Mouse (Mus musculus) stomach, postnatal 0 days (tissue): Measurements from ENCODE around the gene Lce1k. TPM values are rescaled to one million over a fixed set of nuclear protein-coding genes. Genes with fewer than 3 reads are reported as not detected.
"Not testable (repeated sequence)": the region's sequence is repeated elsewhere in the genome, so short reads cannot be mapped to it uniquely, and the experiment has no call there.

ENCODE experiments used
- ATAC-seq: fragments of 200-750 bp; cut with Nextera tagmentation; 2 replicates; pipeline ENCODE4 v1.8.0; 2017; ENCODE audit not compliant: low FRiP score, low TSS enrichment
- DNase-seq: peaks from one replicate; pipeline ENCODE4 v3.0.0-alpha.2; 2016; ENCODE audit warnings: low spot score
- H3K27ac ChIP-seq: fragments of 300-500 bp; sonication (generic); replicated peaks from 2 replicates; pipeline ENCODE4 v1.5.1; 2014; ENCODE audit warnings: mild to moderate bottlenecking, control low read depth
- H3K27me3 ChIP-seq: fragments of 300-500 bp; sonication (generic); 2 replicates; pipeline ENCODE4 v1.6.1; 2014; ENCODE audit warnings: low read length; ENCODE audit not compliant: control insufficient read depth, insufficient read depth
- H3K36me3 ChIP-seq: fragments of 300-500 bp; sonication (generic); 2 replicates; pipeline ENCODE4 v1.6.1; 2014; ENCODE audit warnings: low read length, mixed read lengths; ENCODE audit not compliant: control insufficient read depth, insufficient read depth
- H3K4me1 ChIP-seq: fragments of 300-500 bp; sonication (generic); replicated peaks from 2 replicates; pipeline ENCODE4 v1.6.1; 2014; ENCODE audit warnings: antibody characterized with exemption; ENCODE audit not compliant: control insufficient read depth, insufficient read depth
- H3K4me2 ChIP-seq: fragments of 300-500 bp; sonication (generic); replicated peaks from 2 replicates; pipeline ENCODE4 v1.6.1; 2014; ENCODE audit warnings: low read depth, mild to moderate bottlenecking, control low read depth, moderate library complexity
- H3K4me3 ChIP-seq: fragments of 300-500 bp; sonication (generic); 2 replicates; pipeline ENCODE4 v1.5.1; 2014; ENCODE audit warnings: low read depth, low read length, control low read depth
- H3K9ac ChIP-seq: fragments of 300-500 bp; sonication (generic); 2 replicates; pipeline ENCODE4 v1.6.1; 2014; ENCODE audit warnings: mild to moderate bottlenecking, low read length, control low read depth, mixed read lengths
- H3K9me3 ChIP-seq: fragments of 300-500 bp; sonication (generic); 2 replicates; pipeline ENCODE4 v1.6.1; 2016; ENCODE audit warnings: low read length; ENCODE audit not compliant: control insufficient read depth
- CTCF ChIP-seq: IDR thresholded peaks from 2 replicates; pipeline ENCODE4 v1.5.1; 2016; ENCODE audit warnings: antibody characterized with exemption, low read depth, mild to moderate bottlenecking, moderate library complexity
- EP300 ChIP-seq: optimal IDR thresholded peaks from 2 replicates; pipeline ENCODE3; 2016; ENCODE audit warnings: antibody characterized with exemption
- WGBS: fragments of 180-500 bp; shearing (Covaris S2); extraction: QIAGEN DNeasy Blood & Tissue Kit; methylation state at CpG from one replicate; pipeline ENCODE4 v1.1.7; 2014; 5-methylcytosine and 5-hydroxymethylcytosine counted together
- polyA plus RNA-seq: library from polyadenylated mRNA; unstranded; fragments of >200 nt; fragmentation: Nextera tagmentation; extraction: Ambion mirVana; gene quantifications from 2 replicates; pipeline ENCODE4 v1.2.1, GENCODE M21; 2015

Gene Lce1k
- 86.3 and 98.5 TPM in 2 replicates for polyA plus RNA-seq

- Histone ChIP-seq H3K27ac (no peak within 1 kb of the TSS), H3K4me1 (no peaks in the 10 kb centered on the region), H3K9me3 (no peaks in the 10 kb centered on the region), H3K4me2 (no peak within 1 kb of the TSS), H3K4me3 (no peak within 1 kb of the TSS), H3K27me3 (no peaks in the 10 kb centered on the region), H3K36me3 (no peaks in the 10 kb centered on the region), H3K9ac (no peak within 1 kb of the TSS)
- DNase-seq = no peak
- TF ChIP-seq CTCF (no peak), EP300 (no peak)
- ATAC-seq = no peak
Observed at GRCm38 (mm10) chr3:92807791-92808190, at the start of gene Lce1k. Gene Lce1k, minus strand, starts transcription at chr3:92807891.

DNA sequence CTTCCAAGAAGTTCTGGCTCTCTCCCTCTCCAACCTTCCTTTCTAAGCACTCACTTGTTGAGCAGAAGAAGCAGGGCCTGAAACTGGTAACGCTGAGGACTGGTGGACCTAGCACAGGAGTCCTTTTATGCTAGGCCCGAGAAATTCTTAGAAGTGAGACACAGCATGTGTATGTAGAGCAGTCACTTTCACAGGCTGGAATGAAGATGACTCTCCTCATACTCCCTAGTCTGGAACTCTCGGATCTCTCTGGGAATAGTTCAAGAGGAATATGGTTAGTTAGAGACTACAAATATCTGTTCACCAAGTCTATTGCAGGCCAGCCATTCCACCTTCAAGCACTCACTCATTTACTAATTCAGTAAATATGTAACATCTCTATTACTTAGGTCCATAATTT, 43.5 kb upstream of the Lce1k start, which contains the start of gene Lce1l:
Gene Lce1l (minus strand): TSS at position 101 of the 400 bp plus-strand sequence.
- DNase-seq (no peak), ATAC-seq (no peak)
- Histone ChIP-seq H3K4me1 (no peaks in the 10 kb centered on the region), H3K9me3 (no peaks in the 10 kb centered on the region), H3K4me3 (no peak within 1 kb of the TSS), H3K4me2 (no peak within 1 kb of the TSS), H3K27me3 (no peaks in the 10 kb centered on the region), H3K36me3 (no peaks in the 10 kb centered on the region), H3K27ac (no peak within 1 kb of the TSS), H3K9ac (no peak within 1 kb of the TSS)
- TF ChIP-seq CTCF (no peak), EP300 (no peak)
- 85% methylated on average over 3 of the region's 3 CpGs for WGBS

- H3K9me3 ChIP-seq = no peaks in the 10 kb centered on the region
- no peak for ATAC-seq
- no peak within 1 kb of the TSS for H3K9ac ChIP-seq
- H3K4me1 ChIP-seq = no peaks in the 10 kb centered on the region
- TF ChIP-seq EP300 (no peak), CTCF (no peak)
- DNase-seq = no peak
- no peak within 1 kb of the TSS for H3K27ac ChIP-seq
- 8% methylated on average over 1 of the region's 1 CpGs for WGBS
- no peaks in the 10 kb centered on the region for H3K36me3 ChIP-seq
- H3K4me2 ChIP-seq = no peak within 1 kb of the TSS
- no peak within 1 kb of the TSS for H3K4me3 ChIP-seq
- H3K27me3 ChIP-seq = no peaks in the 10 kb centered on the region
Observed at GRCm38 (mm10) chr3:92827108-92827507, 19.4 kb upstream of the Lce1k start, which contains the start of gene Kprp. Gene Kprp, minus strand, starts transcription at chr3:92827247.

GRCm38 (mm10) chr3:92825808-92826207, 18.1 kb upstream of the Lce1k start:
- H3K9me3 ChIP-seq = no peaks in the 10 kb centered on the region
- no peak overlapping the region for H3K9ac ChIP-seq
- DNase-seq (no peak), ATAC-seq (no peak)
- no peak overlapping the region for H3K27ac ChIP-seq
- no peak overlapping the region for H3K4me2 ChIP-seq
- no peaks in the 10 kb centered on the region for H3K36me3 ChIP-seq
- TF ChIP-seq CTCF (peak; percentile 62), EP300 (no peak)
- H3K4me1 ChIP-seq = no peaks in the 10 kb centered on the region
- no peak overlapping the region for H3K4me3 ChIP-seq
- WGBS = 22% methylated on average over 1 of the region's 1 CpGs
- no peaks in the 10 kb centered on the region for H3K27me3 ChIP-seq

- 90% methylated on average over 2 of the region's 2 CpGs for WGBS
- not testable (repeated sequence) for ATAC-seq, H3K27me3 ChIP-seq, H3K9me3 ChIP-seq, H3K4me1 ChIP-seq, H3K9ac ChIP-seq, H3K4me3 ChIP-seq, H3K27ac ChIP-seq, H3K4me2 ChIP-seq, H3K36me3 ChIP-seq, DNase-seq
Observed at GRCm38 (mm10) chr3:92816036-92816435, 8.3 kb upstream of the Lce1k start.

DNA sequence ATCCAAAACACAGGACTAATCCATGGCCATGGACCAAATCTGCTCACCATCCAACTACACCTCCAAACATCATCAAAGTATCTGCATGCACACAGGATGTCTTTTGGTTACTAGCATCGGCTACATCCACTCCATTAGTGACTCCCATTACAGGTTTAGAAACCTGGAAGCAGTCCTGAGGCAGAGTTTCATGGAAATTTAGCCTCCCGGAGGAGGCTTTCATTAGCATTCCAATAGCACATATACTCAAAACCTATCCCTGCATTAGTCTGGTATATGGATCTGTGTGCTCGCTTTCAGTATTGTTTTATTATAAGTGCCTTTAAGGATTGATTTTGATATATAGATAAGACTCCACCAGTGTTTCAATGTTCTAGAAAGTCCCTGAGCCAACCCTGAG, 7.9 kb upstream of the Lce1k start:
- Histone ChIP-seq H3K36me3 (no peaks in the 10 kb centered on the region), H3K4me3 (no peak overlapping the region), H3K9ac (no peak overlapping the region), H3K27ac (no peak overlapping the region), H3K4me2 (no peak overlapping the region), H3K27me3 (no peaks in the 10 kb centered on the region), H3K4me1 (no peaks in the 10 kb centered on the region), H3K9me3 (no peaks in the 10 kb centered on the region)
- DNase-seq (no peak), ATAC-seq (no peak)
- 96% methylated on average over 3 of the region's 3 CpGs for WGBS
- no peak for TF ChIP-seq CTCF
- TF ChIP-seq EP300 = no peak
